Mouse (Mus musculus) spleen, postnatal 36 days (tissue): Measurements from ENCODE around the gene D1Ertd622e.
"Not testable (repeated sequence)": the region's sequence is repeated elsewhere in the genome, so short reads cannot be mapped to it uniquely, and the experiment has no call there.

Experiments
- DNase-seq, 2 experiments: peaks; one replicate each; pipeline ENCODE4 v3.0.0; 2022; ENCODE audit warnings: low spot score in 2 of 2, mixed read lengths in 1 of 2

D1Ertd622e gene

GRCm38 (mm10) chr1:97580680-97581079 is 81.2 kb downstream of the D1Ertd622e start:
- not testable (repeated sequence) for DNase-seq

DNA sequence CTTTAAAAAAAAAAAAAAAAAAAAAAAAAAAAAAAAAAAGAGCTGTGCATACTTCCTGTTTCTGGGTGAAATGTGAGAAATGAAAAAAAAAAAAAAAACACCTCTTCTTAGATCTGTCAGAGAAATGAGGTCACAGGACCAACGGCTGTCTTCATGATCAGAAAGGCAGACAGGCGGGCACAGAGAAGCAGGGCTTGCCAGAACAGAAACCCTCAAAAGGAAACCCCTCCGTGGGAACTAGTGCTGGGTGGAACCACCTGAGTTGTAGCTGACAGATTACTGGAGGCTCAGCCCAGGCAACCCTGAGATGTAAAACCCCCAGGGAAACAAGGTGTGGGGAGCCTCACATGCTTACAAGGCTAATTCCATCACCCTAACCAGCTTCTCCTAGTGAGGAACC is 81.6 kb downstream of the D1Ertd622e start:
- peak; percentile 85 for DNase-seq

DNA sequence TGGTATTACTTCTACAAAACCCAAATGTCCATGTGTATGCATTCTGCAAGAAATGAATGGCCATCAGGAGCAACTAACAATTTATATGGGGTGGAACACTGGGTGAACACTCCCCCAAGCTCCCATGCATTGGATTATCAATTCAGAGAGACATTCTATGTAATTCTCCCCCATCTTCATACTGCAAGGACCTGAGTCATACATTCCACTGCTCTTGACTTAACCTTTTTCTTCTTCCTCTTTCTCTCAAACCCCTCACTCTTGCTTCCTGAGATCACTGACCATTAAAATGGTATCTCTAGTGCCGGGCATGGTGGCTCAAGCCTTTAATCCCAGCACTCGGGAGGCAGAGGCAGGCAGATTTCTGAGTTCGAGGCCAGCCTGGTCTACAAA is 83.9 kb downstream of the D1Ertd622e start:
- DNase-seq = no peak

DNA sequence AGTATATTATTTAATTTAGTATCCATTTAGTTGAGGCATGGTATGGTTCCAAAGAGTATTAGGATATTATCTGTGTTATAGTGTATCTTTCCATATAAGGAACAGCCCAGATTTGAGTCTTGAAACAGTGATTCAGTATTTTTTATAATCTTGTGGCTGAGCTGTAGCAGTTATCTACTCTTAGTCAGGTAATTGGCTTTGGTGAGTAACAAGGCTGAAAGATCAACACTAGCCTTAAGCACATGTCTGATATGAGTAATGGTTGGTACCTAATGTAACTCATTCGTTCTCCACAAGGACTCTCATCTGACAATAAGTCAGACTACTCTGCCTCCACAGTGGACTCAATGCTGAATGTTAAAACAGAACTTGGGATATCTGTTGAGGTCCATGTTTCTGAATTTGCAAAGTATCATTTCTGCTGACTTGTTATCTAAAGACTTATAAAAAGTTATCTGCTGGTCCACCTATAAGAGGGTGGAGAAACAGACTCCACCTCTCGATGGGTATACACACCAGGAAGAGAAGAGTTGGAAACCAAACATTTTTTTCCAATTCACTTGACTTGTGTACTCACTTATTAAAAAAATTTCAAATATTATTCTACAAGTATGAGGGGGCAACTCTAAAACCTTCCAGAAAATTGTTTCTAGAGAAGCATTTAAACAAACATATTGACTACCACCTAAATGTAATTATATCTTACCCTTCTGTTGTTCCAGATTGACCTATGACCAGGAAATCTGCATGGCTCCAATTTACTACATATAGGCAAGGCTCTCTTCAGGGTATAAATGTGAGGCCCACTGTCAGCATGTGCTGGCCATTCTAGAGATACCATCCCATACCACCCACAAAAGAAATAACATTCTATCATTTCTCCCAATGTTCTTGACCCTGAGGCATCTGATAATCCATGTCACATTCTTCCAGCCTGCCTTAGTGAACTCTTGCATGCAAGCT is 84.5 kb downstream of the D1Ertd622e start:
- no peak for DNase-seq

DNA sequence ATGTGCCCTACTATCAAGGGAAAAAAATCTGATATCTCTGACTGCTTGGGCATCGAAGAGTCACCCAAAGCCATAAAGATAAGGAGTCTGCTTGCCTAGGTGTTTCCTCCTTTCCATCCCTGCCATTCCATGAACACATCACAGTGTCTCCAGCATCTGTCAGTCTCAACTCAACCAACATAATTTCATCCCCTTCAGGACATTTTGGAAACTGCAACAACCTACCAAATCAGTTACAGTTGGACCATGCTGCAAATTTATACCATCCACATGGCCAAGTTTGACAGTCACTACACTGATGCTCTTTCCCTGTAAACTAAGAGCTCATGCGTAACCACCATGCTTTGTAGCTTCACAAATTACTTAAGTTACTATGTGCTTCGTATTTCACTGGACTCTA is 85.3 kb downstream of the D1Ertd622e start:
- no peak for DNase-seq

DNA sequence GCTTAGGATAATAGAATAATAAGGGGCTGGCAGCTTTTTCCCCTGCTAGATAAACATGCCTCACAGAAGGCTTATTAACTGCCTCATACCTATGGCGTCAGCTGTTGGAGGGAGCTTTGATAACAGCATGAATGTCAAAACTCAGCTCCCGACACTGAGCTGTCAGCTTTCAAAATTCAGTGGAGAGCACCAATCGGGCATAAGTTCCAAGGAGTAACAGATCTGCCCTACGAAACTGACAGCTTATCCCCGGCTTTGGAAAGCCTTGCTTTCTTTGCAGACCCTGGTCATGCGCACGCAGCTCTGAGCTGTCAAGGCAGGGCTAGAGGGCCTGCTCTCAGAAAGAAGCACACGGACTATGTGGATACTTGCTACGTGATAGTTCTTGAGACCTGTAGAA is 91.1 kb downstream of the D1Ertd622e start:
- DNase-seq = no peak

DNA sequence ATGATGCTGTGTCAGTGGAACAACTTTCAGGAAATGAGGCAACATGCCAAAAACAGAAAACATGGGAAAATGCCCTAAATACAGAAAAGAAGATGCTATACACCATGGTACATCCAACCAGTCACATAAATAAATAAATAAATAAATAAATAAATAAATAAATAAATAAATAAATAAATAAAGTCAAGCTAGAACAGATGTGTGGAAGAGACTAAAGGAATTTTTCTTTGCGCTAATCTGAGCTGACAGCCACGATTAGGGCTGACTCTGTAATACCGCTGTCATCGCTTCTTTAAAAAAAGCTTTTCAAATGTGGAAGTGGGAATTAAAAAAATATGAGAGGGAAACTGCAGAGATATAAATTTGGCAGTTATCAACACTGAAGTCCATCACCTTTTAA is 93.9 kb downstream of the D1Ertd622e start:
- no peak for DNase-seq

DNA sequence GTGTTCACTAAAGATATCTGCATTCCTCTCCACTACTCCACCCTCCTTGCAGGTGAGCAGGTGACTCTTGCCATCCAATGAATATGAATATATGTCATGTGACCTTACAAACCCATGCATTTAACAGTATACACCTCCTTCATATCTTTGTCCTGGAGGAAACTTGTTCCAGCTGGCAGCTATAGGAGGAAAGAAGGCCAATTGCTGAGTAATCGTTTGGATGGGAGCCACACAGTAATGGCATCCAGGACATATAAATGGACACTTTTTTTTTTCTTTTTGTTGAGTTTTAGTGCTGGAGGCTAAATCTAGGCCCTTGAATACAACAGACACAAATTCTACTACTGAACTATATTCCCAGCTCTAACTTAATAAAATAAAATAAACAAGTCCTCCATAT is 97.2 kb downstream of the D1Ertd622e start:
- DNase-seq = no peak

DNA sequence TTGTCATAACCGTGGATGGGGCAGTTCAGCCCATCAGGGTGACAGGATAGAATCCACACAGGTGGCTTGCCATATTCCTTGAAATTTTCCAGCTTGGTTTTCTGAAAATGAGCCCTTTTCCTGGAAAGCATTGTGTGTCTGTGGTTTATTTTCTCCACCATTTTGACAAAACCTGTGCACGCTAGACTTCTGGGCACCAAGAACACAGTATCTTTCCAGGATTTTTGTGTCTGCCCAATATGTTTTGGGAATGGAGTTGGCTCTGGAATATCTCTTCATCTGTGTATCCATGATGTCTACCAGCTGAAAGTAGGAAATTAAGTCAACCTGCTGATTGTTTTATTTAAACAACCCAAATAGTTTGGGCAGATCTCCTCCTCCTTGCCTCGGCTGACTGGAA is 99.0 kb downstream of the D1Ertd622e start:
- no peak for DNase-seq
